Mouse (Mus musculus): Measurements from ENCODE around the gene Kctd21. TPM values are rescaled to one million over a fixed set of nuclear protein-coding genes. Genes with fewer than 3 reads are reported as not detected.

Kctd21 gene
- total and polyA plus RNA-seq, 3 experiments: 0.19 to 0.81 (median 0.46) TPM

DNA sequence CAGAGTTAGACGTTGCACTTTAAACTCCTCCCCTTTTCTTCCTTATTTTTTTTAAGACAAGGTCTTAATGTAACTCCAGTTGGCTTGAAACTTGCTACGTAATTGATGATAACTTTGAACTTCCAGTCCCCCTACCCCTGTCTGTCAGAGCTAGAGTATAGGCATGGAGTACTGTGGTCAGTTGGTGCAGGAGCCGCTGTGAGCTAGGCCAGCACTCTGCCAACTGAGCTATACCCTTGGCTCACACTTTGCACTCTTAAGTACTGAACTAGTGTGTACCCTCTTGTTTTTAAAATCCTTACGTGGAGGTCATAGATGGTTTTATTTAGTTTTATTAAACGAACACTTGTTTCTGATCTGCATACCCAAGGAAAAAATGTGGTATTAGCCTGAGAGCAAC is 47.2 kb downstream of the Kctd21 start:
- dilution Hi-C loops (cut with MboI; ENCODE audit: extremely low pct_ligation_motif_present, extremely low pct_unique_long_range_greater_than_20kb, low sequenced_read_pairs) (no loop called here), in situ Hi-C loops (cut with MboI; ENCODE audit: low pct_ligation_motif_present, low pct_unique_long_range_greater_than_20kb, low sequenced_read_pairs) (no loop called here)
- no peak overlapping the region for H3K4me2 ChIP-seq (ENCODE audit: insufficient read depth, low read depth, poor library complexity, severe bottlenecking)
- H3K4me1 ChIP-seq (ENCODE audit: control insufficient read depth in 1 of 2, insufficient read depth in 2 of 2): peaks cover 26 to 43% of the 10 kb centered on the region in 2 experiments
- no peaks in the 10 kb centered on the region for H3K9me3 ChIP-seq (replicated peaks; ENCODE audit: low read length)
- H3K27me3 ChIP-seq (replicated peaks): no peaks in the 10 kb centered on the region
- no peak for DNase-seq (ENCODE audit: extremely low read depth)
- peaks cover 78 to 92% of the 10 kb centered on the region in 2 experiments for H3K36me3 ChIP-seq (replicated peaks in 1 of 2; ENCODE audit: control insufficient read depth in 1 of 2, insufficient read depth in 1 of 2, low read length in 1 of 2)
- TF ChIP-seq ZNF384 (IDR thresholded peaks at IDR 0.05; ENCODE audit: low read depth, low read length) (no peak), SMC3 (IDR thresholded peaks at IDR 0.05; ENCODE audit: low read depth, low read length) (no peak), POLR2AphosphoS2 (IDR thresholded peaks at IDR 0.05; ENCODE audit: low read depth, low read length) (no peak), RAD21 (IDR thresholded peaks at IDR 0.05; ENCODE audit: low read depth, low read length) (no peak), ZKSCAN1 (IDR thresholded peaks at IDR 0.05; ENCODE audit: borderline replicate concordance, low read depth, low read length) (no peak), NELFE (IDR thresholded peaks at IDR 0.05; ENCODE audit: low read depth, low read length) (no peak), KAT2A (IDR thresholded peaks at IDR 0.05; ENCODE audit: insufficient replicate concordance, low read length) (no peak), PAX5 (IDR thresholded peaks at IDR 0.05; ENCODE audit: low read length) (no peak), POLR2A (IDR thresholded peaks at IDR 0.05; ENCODE audit: low read depth, low read length) (no peak), CTCF (conservative IDR thresholded peaks at IDR 0.05 in 1 of 2, IDR thresholded peaks at IDR 0.05 in 1 of 2; ENCODE audit: low read depth in 2 of 2, low read length in 2 of 2) (no peak)
- H3K4me3 ChIP-seq (replicated peaks in 1 of 3; ENCODE audit: low read depth in 2 of 3, low read length in 2 of 3, poor library complexity in 1 of 3): no peak overlapping the region
- H3K27ac ChIP-seq (ENCODE audit: insufficient read depth, low read depth): no peak overlapping the region
- no peak overlapping the region for H3K9ac ChIP-seq (ENCODE audit: insufficient read depth, low read depth)
- H3K79me2 ChIP-seq (replicated peaks; ENCODE audit: control insufficient read depth, extremely low read depth, insufficient read depth, poor library complexity, severe bottlenecking): peaks cover 16% of the 10 kb centered on the region

GRCm38 (mm10) chr7:97380500-97381123 is 48.5 kb downstream of the Kctd21 start:
- no peak overlapping the region for H3K4me3 ChIP-seq (replicated peaks in 1 of 3; ENCODE audit: low read depth in 2 of 3, low read length in 2 of 3, poor library complexity in 1 of 3)
- no peak overlapping the region for H3K9ac ChIP-seq (ENCODE audit: insufficient read depth, low read depth)
- no peaks in the 10 kb centered on the region for H3K27me3 ChIP-seq (replicated peaks)
- DNase-seq (ENCODE audit: extremely low read depth): no peak
- H3K4me1 ChIP-seq (ENCODE audit: control insufficient read depth in 1 of 2, insufficient read depth in 2 of 2): peaks cover 15 to 43% of the 10 kb centered on the region in 2 experiments
- peaks cover 16% of the 10 kb centered on the region for H3K79me2 ChIP-seq (replicated peaks; ENCODE audit: control insufficient read depth, extremely low read depth, insufficient read depth, poor library complexity, severe bottlenecking)
- H3K9me3 ChIP-seq (replicated peaks; ENCODE audit: low read length): no peaks in the 10 kb centered on the region
- H3K4me2 ChIP-seq (ENCODE audit: insufficient read depth, low read depth, poor library complexity, severe bottlenecking): no peak overlapping the region
- in situ Hi-C loops (cut with MboI; ENCODE audit: low pct_ligation_motif_present, low pct_unique_long_range_greater_than_20kb, low sequenced_read_pairs): no loop called here
- dilution Hi-C loops (cut with MboI; ENCODE audit: extremely low pct_ligation_motif_present, extremely low pct_unique_long_range_greater_than_20kb, low sequenced_read_pairs): no loop called here
- peaks cover 80 to 92% of the 10 kb centered on the region in 2 experiments for H3K36me3 ChIP-seq (replicated peaks in 1 of 2; ENCODE audit: control insufficient read depth in 1 of 2, insufficient read depth in 1 of 2, low read length in 1 of 2)
- no peak overlapping the region for H3K27ac ChIP-seq (ENCODE audit: insufficient read depth, low read depth)
- TF ChIP-seq TBP (conservative IDR thresholded peaks at IDR 0.05; ENCODE audit: low read depth, low read length): no peak
- TF ChIP-seq EP300 (IDR thresholded peaks at IDR 0.05; ENCODE audit: low read length): no peak
- no peak for TF ChIP-seq ZNF384 (IDR thresholded peaks at IDR 0.05; ENCODE audit: low read depth, low read length)
- TF ChIP-seq ZMIZ1 (IDR thresholded peaks at IDR 0.05; ENCODE audit: low read depth, low read length): no peak

GRCm38 (mm10) chr7:97382661-97383060 is 50.5 kb downstream of the Kctd21 start:
- dilution Hi-C loops (cut with MboI; ENCODE audit: extremely low pct_ligation_motif_present, extremely low pct_unique_long_range_greater_than_20kb, low sequenced_read_pairs): no loop called here
- peaks cover 86 to 96% of the 10 kb centered on the region in 2 experiments for H3K36me3 ChIP-seq (replicated peaks in 1 of 2; ENCODE audit: control insufficient read depth in 1 of 2, insufficient read depth in 1 of 2, low read length in 1 of 2)

More at GRCm38 (mm10) chr7:97382661-97383060, 50.5 kb downstream of the Kctd21 start:
- no peak overlapping the region for H3K27ac ChIP-seq (ENCODE audit: insufficient read depth, low read depth)
- DNase-seq (ENCODE audit: extremely low read depth): no peak
- H3K4me1 ChIP-seq (ENCODE audit: control insufficient read depth in 1 of 2, insufficient read depth in 2 of 2): peaks cover 9 to 35% of the 10 kb centered on the region in 2 experiments
- H3K9ac ChIP-seq (ENCODE audit: insufficient read depth, low read depth): no peak overlapping the region
- no peak for TF ChIP-seq EP300 (IDR thresholded peaks at IDR 0.05; ENCODE audit: low read length)
- TF ChIP-seq TBP (conservative IDR thresholded peaks at IDR 0.05; ENCODE audit: low read depth, low read length): no peak
- TF ChIP-seq PAX5 (IDR thresholded peaks at IDR 0.05; ENCODE audit: low read length): no peak
- no peak for TF ChIP-seq NELFE (IDR thresholded peaks at IDR 0.05; ENCODE audit: low read depth, low read length)
- TF ChIP-seq E2F4 (IDR thresholded peaks at IDR 0.05; ENCODE audit: insufficient replicate concordance, low read depth, low read length): no peak
- no peak for TF ChIP-seq CHD2 (IDR thresholded peaks at IDR 0.05; ENCODE audit: low read length)
- TF ChIP-seq BHLHE40 (IDR thresholded peaks at IDR 0.05; ENCODE audit: low read depth, low read length): no peak
- TF ChIP-seq ZMIZ1 (IDR thresholded peaks at IDR 0.05; ENCODE audit: low read depth, low read length): no peak
- no peak for TF ChIP-seq IRF4 (IDR thresholded peaks at IDR 0.05; ENCODE audit: low read depth, low read length)
- no peak for TF ChIP-seq USF1 (IDR thresholded peaks at IDR 0.05; ENCODE audit: low read depth, low read length)
- TF ChIP-seq MEF2A (IDR thresholded peaks at IDR 0.05; ENCODE audit: borderline replicate concordance, low read depth, low read length): no peak
- no peak for TF ChIP-seq POLR2A (IDR thresholded peaks at IDR 0.05; ENCODE audit: low read depth, low read length)
- TF ChIP-seq UBTF (IDR thresholded peaks at IDR 0.05; ENCODE audit: low read depth, low read length): no peak
- TF ChIP-seq RCOR1 (conservative IDR thresholded peaks at IDR 0.05; ENCODE audit: low read depth, low read length): no peak
- peaks cover 10% of the 10 kb centered on the region for H3K79me2 ChIP-seq (replicated peaks; ENCODE audit: control insufficient read depth, extremely low read depth, insufficient read depth, poor library complexity, severe bottlenecking)
- no peaks in the 10 kb centered on the region for H3K9me3 ChIP-seq (replicated peaks; ENCODE audit: low read length)
- no peaks in the 10 kb centered on the region for H3K27me3 ChIP-seq (replicated peaks)
- in situ Hi-C loops (cut with MboI; ENCODE audit: low pct_ligation_motif_present, low pct_unique_long_range_greater_than_20kb, low sequenced_read_pairs): no loop called here
- no peak overlapping the region for H3K4me3 ChIP-seq (replicated peaks in 1 of 3; ENCODE audit: low read depth in 2 of 3, low read length in 2 of 3, poor library complexity in 1 of 3)
- no peak overlapping the region for H3K4me2 ChIP-seq (ENCODE audit: insufficient read depth, low read depth, poor library complexity, severe bottlenecking)
